Mouse (Mus musculus): Measurements from ENCODE around the gene Mup12.
"Not testable (repeated sequence)": the region's sequence is repeated elsewhere in the genome, so short reads cannot be mapped to it uniquely, and the experiment has no call there.

Mup12 gene

GRCm38 (mm10) chr4:60741226-60741625, at the start of gene Mup12:
Gene Mup12, minus strand, starts transcription at chr4:60741326.
- not testable (repeated sequence) for DNase-seq
